Mouse (Mus musculus): ENCODE measurements around the gene Ccdc114.

- TF ChIP-seq CTCF (IDR thresholded peaks at IDR 0.05; ENCODE audit: low read depth) (no peak), EP300 (optimal IDR thresholded peaks at IDR 0.05) (no peak)
These were observed 22.3 kb upstream of the Ccdc114 start for GRCm38 (mm10) chr7:45901562-45901961.
